Mouse (Mus musculus): ENCODE data around the gene Gm6309. TPM values are rescaled to one million over a fixed set of nuclear protein-coding genes. Genes with fewer than 3 reads are reported as not detected.
"Not testable (repeated sequence)": the region's sequence is repeated elsewhere in the genome, so short reads cannot be mapped to it uniquely, and the experiment has no call there.

The Gm6309 gene
- not detected for total RNA-seq (2021)
- long read RNA-seq, experiment 1: 0 reads
- long read RNA-seq, experiment 2: 0 reads

DNA sequence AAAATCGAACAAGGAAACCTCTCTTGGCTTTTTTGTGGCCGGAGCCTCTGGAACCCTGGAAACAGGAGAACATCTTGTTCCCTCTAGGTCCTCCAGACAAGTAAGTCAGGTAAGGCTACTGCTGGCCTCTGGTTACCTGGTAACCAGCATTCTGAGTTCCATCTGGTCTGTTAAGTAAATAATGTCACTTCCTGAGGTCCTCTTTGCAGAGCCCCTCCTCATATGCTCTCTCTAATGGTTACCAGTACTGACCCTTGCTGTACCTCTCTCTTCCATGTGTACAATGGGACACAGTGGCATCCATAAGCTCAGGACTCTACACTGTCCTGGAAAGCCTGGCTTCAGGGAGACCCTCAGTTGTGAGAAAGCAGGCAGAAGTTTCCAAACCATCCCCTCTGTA lies at the start of gene Gm6309:
TSS of gene Gm6309 (minus strand) at position 101 of the 400 bp plus-strand sequence.
- DNase-seq: not testable (repeated sequence)

DNA sequence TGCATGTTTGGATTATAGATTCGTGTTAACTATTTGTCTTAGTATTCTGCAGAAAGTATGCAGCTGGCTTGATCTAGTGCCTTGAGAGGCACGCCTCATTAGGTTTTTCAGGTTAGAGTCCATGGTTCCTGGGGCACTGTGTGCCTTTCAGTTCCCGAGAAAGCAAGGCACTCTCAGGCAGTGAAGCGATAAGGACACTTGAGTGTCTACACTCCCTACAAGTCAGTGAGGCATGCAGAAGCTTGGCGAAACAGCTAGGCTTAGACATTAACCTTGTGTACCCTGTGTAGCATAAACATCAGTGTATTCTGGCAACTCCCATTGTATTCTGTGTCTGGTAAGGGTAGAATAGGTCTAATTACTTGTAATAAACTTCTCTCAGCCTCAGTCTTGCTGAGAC lies 35.0 kb upstream of the Gm6309 start:
- no peak for DNase-seq

DNA sequence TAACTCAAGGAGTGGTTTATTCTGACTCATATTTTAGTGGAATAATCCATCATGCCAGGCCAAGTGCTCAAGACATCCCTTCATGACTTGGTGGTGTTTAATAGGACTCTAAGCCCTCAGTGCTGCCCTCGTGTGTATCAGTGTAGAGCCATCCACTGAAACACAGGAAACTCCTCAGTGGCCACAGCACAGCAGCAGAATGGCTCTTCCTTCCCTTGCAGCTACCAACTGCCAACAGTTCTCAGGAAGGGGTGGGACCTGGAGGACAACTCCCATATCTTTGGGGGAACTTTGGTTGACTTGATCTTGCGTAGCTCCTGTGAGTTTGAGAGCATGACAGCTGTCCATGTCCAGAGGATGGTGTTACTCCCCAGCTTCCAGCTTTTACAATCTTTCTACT lies 33.4 kb upstream of the Gm6309 start:
- no peak for DNase-seq

DNA sequence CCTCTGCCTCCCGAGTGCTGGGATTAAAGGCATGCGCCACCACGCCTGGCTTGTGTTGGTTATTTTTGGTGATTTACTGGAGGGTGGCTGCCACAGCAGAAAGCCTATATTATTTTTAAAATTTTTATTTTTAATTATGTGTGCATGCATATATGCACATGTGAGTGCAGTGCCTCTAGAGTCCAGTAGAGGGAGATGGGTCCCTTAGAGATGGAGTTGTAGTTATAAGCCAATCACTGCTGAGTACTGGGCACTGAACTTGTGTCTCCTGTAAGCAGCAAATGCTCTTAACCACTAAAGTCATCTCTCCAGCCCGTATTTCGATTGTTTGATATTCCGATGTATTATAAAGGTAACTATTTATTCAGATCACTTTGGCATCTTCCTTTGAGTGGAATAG lies 30.1 kb upstream of the Gm6309 start:
- DNase-seq: no peak

DNA sequence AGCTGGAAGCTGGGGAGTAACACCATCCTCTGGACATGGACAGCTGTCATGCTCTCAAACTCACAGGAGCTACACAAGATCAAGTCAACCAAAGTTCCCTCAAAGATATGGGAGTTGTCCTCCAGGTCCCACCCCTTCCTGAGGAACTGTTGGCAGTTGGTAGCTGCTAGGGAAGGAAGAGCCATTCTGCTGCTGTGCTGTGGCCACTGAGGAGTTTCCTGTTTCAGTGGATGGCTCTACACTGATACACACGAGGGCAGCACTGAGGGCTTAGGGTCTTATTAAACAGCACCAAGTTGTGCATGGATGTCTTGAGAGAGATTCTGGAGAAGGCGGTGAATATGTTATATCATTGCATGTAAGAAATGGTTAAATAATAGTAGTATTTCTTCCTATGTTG lies 29.0 kb upstream of the Gm6309 start:
- no peak for DNase-seq

DNA sequence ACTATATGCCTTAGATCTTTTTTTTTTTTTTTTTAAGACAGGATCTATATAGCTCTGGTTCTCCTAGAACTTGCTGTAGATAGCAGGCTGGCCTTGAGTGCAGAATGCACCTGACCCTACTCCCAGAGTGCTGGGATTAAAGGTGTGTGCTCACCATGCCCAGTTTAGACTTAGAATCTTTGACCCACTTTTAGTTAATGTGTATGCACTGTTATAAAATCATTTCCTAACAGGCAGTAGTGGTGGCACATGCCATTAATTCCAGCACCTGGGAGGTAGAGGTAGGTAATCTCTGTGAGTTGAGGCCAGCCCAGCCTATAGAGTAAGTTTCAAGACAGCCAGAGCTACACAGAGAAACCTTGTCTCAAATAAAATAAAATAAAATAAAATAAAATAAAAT lies 28.6 kb upstream of the Gm6309 start:
- no peak for DNase-seq

DNA sequence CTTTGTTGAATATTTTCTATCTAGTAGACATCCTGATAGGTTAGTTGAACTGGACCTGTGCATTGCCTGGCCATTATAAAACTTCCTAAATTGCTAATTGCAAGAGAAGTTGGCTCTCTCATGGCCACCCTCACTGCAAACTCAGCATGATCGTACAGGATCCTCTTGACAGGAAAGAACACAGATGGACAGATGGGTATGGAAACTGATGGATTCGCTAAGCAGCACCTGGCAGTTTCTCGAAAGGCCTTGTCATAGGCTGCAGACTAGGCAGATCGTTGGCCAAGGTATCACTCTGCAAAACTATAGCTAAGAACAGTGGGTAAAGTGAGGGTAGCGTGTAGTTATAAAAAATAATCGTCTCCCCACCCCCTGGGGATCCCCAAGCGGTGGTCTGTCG lies 22.8 kb upstream of the Gm6309 start:
- no peak for DNase-seq

DNA sequence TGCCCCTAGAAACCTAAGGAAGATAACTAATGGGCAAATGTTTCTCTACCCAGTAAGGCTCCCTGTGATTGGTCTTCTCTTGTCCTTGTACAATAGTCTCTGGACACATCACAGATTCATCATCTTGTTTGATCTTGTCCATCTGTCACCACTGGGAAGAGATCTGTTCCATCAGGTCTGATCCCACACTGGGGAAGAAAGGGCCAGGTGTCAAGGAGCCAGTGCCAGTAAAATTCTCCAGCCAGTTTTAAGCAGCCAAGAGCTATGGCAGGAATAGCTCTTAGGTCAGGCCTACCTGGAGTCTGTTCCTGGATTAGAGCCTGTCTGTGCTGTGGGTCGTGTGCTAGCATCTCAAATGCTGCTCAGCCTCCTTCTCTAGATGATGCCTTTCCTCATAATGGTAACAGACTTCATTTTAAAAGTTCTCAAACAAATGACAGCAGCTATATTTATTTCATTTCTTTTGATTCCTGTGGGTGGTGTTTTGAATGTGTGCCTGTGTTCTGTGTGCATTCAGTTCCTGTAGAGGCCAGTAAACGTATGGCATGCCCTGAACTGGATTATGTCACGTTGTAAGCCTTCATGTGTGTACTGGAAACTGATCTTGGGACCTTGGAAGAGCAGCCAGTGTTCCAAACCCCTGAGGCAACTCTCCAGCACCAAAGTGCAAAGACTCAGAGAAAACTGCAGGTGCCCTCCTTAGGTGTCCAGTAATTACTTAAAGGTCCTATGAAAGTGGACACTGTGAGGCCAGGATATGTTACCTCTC lies 20.2 kb upstream of the Gm6309 start:
- no peak for DNase-seq

DNA sequence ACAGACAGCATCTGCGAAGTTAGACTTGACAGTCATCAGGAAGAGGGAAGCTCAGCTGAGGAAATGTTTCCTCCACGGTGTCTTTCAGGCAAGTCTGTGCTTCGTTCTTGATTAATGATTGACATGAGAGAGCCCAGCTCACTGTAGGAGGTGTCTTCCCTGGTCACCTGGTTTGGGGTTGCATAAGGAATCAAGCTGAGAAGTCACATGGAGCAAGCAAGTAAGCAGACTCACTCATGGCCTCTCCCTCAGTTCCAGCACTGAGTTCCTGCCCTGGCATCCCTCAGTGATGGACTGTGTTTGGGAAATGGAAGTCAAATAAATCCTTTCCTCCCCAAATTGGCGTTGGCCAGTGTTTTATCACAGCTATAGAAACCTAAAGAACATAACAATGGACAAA lies 19.6 kb upstream of the Gm6309 start:
- no peak for DNase-seq

DNA sequence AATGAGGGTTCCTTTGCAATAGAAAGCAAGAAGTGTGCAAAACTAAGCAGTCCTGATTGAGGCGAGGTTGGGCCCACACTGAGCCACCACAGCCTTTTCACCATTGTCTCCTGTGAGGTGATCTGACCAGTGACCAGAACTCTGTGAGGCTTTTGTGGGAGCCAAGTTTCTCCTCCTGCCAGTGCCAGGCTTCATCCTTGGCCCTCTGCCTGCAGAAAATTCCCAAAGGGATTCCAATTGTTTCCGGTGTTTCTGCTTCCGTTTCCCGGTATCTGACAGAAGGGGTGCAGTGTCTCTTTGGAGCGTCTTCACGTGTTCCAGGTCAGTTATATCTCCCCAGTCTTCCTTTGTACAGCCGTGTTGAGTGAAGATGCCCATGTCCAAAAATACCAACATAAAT lies 18.2 kb upstream of the Gm6309 start:
- DNase-seq: no peak

DNA sequence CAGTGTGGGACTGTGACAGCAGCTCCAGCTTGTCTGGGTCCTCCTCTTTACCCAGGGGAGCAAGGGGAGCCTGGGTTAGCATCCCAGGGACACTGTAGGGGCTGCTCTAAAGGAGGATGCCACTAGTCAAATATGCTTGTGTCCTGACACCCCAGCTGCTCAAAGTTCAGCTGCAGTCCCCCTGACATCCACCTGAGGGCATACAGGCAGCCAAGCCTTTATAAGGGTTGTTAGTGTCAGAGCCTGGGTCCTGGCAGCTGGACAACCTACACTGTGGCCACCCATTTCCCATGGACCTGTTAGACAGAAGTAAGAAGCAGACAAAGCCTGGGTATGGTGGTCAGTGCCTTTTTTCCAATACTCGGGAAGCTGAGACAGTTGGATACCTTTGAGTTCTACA lies 17.6 kb upstream of the Gm6309 start:
- DNase-seq: no peak

DNA sequence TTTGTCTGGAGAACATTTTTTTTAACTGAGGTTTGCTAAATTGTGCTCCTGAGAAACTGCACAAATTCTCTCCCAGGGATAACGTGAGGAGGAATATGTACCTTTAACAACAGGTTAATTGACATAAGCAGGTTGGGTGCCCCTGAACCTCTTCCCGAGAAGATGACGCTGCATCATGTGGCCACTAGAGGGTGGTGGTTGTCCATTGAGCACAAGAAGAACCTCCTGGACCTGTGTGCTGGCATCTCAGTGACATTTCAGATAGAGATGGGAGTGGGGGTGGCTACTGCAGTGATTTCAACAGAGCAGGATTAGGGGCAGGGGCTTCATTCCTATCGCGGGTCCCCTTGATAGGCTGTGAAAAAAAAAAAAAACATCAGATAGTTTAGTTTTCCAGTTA lies 16.9 kb upstream of the Gm6309 start:
- peak; percentile 65 to 74 for DNase-seq

DNA sequence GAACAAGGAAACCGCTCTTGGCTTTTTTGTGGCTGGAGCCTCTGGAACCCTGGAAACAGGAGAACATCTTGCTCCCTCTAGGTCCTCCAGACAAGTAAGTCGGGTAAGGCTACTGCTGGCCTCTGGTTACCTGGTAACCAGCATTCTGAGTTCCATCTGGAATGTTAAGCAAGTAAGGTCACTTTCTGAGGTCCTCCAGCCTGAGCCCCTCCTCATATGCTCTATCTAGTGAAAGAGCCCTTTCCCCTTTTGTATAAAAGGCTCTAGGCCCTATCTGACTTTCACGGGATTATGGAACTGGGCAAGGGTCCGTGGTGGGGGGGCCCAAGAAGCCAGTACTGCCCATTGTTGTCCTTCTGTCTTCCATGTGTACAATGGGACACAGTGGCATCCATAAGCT lies 14.7 kb upstream of the Gm6309 start, which contains the start of gene 1700001J03Rik:
TSS of gene 1700001J03Rik (minus strand) at position 101 of the 400 bp plus-strand sequence.
- not testable (repeated sequence) for DNase-seq

DNA sequence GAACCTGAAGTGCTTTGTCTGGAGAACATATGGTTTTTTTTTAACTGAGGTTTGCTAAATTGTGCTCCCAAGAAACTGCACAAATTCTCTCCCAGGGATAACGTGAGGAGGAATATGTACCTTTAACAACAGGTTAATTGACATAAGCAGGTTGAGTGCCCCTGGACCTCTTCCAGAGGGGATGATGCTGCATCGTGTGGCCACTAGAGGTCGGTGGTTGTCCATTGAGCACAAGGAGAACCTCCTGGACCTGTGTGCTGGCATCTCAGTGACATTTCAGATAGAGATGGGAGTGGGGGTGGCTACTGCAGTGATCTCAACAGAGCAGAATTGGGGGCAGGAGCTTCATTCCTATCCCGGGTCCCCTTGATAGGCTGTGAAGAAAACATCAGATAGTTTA lies 2.2 kb upstream of the Gm6309 start:
- DNase-seq: peak; percentile 45 to 48

DNA sequence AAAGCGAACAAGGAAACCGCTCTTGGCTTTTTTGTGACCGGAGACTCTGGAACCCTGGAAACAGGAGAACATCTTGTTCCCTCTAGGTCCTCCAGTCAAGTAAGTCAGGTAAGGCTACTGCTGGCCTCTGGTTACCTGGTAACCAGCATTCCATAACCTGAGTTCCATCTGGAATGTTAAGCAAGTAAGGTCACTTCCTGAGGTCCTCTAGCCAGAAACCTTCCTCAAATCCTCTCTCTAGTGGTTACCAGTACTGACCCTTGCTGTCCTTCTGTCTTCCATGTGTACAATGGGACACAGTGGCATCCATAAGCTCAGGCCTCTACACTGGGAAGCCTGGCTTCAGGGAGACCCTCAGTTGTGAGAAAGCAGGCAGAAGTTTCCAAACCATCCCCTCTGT lies 10.1 kb downstream of the Gm6309 start, which contains the start of gene Gm5565:
TSS of gene Gm5565 (minus strand) at position 101 of the 400 bp plus-strand sequence.
- DNase-seq: not testable (repeated sequence)

DNA sequence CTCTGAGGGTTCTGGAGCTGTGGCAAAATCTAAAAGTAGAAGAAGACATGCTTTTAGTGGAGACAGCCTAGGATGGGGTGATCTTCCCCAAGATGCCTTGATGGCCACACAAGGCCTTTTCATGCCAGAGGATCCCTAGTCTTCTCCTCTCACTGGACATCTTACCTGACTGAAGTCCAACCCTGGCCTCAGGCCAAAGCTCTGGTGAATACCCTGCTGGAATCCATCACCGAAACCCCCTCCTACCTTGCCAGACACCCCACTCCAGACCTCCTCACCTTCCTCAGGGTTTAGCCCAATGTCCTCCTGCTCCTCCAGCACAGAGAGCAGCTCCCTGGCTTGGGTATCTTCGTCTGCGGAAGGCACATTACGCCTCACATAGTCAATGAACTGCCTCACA lies 12.2 kb downstream of the Gm6309 start:
- DNase-seq: not testable (repeated sequence)

DNA sequence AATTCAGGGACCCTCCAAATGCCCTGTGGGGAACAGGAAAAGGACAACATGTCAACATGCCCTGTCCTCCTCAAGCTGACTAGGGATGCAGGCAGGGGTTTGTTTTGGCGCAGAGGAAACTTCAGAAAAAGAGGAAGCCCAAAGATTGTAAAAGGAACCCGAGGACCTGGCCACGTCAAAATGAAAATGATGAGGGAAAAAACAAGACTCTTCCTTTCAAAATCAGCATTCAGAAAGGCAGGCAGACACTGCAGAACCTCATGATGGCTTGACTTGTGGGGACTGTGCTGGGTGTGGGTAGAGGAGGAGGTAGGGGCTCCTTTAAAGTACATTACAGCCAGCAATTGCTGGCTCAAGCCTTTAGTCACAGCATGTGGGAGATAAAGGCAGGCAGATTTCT lies 20.1 kb downstream of the Gm6309 start:
- DNase-seq: no peak

DNA sequence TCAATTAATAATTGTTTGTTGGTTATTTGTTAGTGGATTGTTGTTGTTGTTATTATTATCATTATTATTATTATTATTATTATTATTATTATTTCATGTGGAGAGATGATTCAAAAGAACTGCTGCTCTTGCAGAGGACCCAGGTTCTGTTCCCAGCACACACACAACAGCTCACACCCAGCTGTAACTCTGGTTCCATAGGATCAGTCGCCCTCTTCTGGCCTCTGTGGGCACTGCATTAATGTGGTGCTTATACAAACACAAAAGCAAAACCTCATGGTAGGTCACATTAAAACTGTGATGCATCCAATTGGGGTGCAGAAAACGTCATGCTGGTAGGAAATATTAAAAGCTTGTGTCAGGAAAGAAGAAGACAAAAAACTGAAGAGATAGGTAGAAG lies 22.6 kb downstream of the Gm6309 start:
- no peak for DNase-seq

Other genes with a start within 250 kb of the Gm6309 start
- gene Cyp3a25, start 161.1 kb downstream of the Gm6309 start, total RNA-seq (2021): under 1 TPM in 1 of 2 experiments, not detected in 1; 0.40 TPM
- not detected for gene Cyp3a59, start 91.5 kb downstream of the Gm6309 start, total RNA-seq (2021)
- gene Gm5565, start 10.2 kb downstream of the Gm6309 start, total RNA-seq (2021): not detected
- gene 1700001J03Rik, start 14.6 kb upstream of the Gm6309 start, total RNA-seq (2021): under 1 TPM; 0.53 to 0.95 TPM
- 10 to 100 TPM; 49.3 to 60.3 TPM for gene Rnf6, start 50.8 kb upstream of the Gm6309 start, total RNA-seq (2021)
- 10 to 100 TPM; 43.0 to 78.1 TPM for gene Cdk8, start 60.5 kb upstream of the Gm6309 start, total RNA-seq (2021)
- 10 to 100 TPM; 29.4 to 32.2 TPM for gene Wasf3, start 214.3 kb upstream of the Gm6309 start, total RNA-seq (2021)